Mouse (Mus musculus) lung, postnatal 4 days (tissue): Measurements from ENCODE around the gene Tmx4.

ENCODE experiments used
- DNase-seq, 2 experiments: peaks; one replicate each; pipeline ENCODE4 v3.0.0; 2021

The Tmx4 gene

DNA sequence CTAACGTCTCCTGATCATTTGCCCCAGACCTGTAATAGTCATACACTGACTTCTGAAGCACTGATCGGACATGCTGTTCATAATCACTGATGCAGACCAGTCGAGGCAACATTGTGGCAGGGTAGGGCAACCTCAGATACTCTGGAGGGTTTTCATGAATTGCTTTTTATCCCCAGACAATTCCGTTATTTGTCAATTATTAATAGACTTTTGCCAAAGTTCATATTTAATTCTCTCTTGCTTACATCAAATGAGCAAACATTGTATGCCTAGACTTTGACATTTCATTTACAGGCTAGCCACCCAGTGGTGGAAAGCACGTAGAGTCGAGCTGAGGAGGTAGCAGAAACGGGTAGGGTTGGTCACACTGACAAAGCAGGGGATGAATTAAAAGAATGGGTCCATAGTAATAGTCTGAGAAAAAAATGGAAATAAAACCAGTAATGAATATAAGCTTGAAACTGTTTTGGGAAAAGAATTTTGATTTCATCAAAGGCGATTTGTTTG is 89.7 kb downstream of the Tmx4 start, which contains the start of gene Hao1:
Hao1 (minus strand) TSS at position 148 of the 507 bp plus-strand sequence.
- no peak for DNase-seq

DNA sequence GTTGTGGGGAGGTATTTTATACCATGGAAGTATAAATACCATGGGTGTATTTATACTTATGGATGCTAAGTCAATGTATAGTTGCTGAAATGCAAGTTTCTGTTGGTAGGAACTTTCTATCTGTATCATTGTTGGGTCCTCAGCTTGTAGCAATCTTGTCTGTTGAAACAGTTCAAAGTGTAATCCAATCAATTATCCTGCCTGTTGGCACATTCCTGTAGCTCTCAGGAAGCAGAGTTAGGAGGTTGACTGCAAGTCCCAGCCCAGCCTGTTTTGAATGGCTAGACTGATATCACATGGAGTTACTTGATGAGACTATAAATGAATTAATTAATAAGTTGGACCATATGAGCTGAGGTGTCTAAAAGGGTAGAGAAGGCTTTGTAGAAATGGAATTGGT is 91.6 kb downstream of the Tmx4 start:
- DNase-seq, result no peak

GRCm38 (mm10) chr2:134549770-134550169 is 94.2 kb downstream of the Tmx4 start:
- DNase-seq, result peak in 1 of 2 experiments; percentile 63

DNA sequence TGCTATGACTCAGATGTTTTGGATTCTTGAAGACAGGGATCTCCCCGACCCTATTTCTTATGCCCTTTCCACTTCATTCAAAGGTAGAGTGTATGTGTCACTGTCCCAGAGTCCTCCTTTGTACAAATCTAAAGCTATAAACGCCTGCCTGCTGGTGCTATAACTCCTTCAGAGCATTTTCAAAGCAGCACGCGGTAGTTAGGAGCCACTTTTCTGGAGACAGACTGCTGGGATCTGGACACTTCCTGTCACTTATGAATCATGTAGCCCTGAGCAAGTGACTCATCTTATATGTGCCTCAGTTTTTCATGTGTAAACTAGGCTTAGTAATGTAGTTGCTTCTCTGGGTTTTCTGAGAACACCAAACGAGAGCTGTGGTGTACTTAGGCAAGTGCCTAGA is 98.8 kb downstream of the Tmx4 start:
- DNase-seq, result no peak

GRCm38 (mm10) chr2:134544321-134545065 is 99.5 kb downstream of the Tmx4 start:
- DNase-seq, result no peak
